Mouse (Mus musculus) splenic B cell, adult 2 months (primary cell): ENCODE measurements at regions not wholly inside any gene's neighbourhood (a gene's known extent, or its start where the extent isn't known, plus 50 kb on each side); places are given as distances from the start of the nearest gene placed in this dataset.

Experiments
- DNase-seq: peaks from one replicate; pipeline ENCODE4 v3.0.0-alpha.2; 2011; ENCODE audit warnings: low read depth, low spot score
- H3K27me3 ChIP-seq: 2 replicates; pipeline ENCODE4 v1.6.1; 2012; ENCODE audit warnings: mild to moderate bottlenecking, low read length, moderate library complexity, mixed read lengths; ENCODE audit not compliant: control insufficient read depth, poor library complexity, insufficient read depth, severe bottlenecking
- H3K36me3 ChIP-seq: 2 replicates; pipeline ENCODE4 v1.6.1; 2012; ENCODE audit warnings: mild to moderate bottlenecking, low read length, moderate library complexity, mixed read lengths; ENCODE audit not compliant: control insufficient read depth, poor library complexity, insufficient read depth, severe bottlenecking

DNA sequence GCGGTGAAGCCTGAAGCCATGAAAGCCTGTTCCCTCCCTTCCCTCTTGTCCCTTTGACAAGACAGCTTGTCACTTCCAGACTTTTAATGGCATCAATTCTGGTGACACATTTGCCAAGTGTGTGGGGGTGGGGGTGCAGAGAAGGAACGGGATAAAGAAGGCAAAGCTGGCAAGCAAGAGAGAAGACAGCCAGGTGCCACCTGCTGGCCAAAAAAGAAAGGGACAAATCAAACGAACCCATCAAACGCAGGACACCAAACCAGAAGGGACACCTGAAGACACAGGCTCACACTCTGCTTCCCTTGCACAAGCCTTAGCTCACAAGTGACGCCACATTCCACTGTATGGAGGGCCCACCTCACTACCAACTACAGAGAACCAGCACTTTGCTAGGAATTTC, 197.0 kb upstream of the Klf14 start:
- Histone ChIP-seq H3K36me3 (peaks cover 9% of the 10 kb centered on the region), H3K27me3 (no peaks in the 10 kb centered on the region)
- DNase-seq = peak; percentile 54

DNA sequence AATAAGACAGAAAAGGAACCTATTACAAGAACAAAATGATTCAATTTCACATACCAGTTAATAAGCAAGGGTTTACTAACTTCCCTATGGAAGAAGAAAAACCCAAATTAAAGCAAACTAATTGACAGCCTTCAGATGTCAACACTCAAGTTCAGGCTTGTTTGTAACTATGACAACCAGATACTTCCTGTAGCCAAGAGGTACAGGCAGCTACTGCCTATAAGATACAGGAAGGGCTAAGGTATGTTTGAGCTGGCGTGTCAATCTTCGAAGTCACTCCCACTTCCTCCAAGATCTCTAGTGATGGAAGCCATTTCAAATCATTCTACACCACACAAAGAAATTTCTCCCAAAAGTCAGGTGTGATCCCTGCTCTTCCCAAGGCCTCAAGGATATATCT, 198.1 kb upstream of the Klf14 start:
- Histone ChIP-seq H3K36me3 (peaks cover 10% of the 10 kb centered on the region), H3K27me3 (no peaks in the 10 kb centered on the region)
- DNase-seq = peak; percentile 61

DNA sequence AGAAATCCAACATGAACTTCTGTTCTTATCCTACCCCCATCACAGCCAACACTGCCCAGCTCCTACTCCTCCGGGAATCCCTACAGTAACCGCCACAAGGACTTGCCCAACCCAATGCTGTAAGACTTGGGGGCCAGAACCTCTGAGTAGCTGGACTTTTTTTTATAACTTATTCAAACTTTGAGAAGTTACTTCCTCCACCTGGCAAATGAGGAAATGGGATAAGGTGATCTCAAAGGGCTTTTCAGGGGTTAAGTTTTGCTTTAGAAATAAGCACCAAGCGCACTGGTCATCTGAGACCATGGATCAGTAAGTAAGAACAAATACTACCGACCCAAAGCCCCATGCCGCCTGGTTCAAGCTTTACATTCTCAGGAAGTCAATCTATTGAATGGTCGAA, 198.6 kb upstream of the Klf14 start:
- Histone ChIP-seq H3K27me3 (no peaks in the 10 kb centered on the region), H3K36me3 (peaks cover 9% of the 10 kb centered on the region)
- DNase-seq = no peak

DNA sequence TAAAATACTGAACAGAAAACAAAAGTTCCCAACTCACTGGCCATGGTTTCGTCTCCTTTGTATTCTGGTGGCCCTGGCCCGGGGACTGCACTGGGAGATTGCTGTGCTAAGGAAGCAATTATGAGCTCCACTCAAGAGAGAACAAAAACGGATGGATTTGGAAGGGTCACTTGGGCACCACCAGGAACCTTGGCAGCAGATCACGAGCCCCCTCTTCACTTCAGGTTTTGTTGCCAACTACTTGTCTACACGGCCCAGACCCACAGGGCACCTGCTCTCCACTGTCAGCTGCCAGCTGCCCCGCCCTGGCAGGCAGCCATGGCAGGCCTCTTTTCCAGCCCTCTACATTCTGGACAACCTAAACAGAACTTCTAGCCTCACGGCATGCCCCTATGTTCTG, 199.8 kb upstream of the Klf14 start:
- DNase-seq = no peak
- no peaks in the 10 kb centered on the region for H3K27me3 ChIP-seq
- peaks cover 6% of the 10 kb centered on the region; the same call in 1 of the 2 replicates for H3K36me3 ChIP-seq

DNA sequence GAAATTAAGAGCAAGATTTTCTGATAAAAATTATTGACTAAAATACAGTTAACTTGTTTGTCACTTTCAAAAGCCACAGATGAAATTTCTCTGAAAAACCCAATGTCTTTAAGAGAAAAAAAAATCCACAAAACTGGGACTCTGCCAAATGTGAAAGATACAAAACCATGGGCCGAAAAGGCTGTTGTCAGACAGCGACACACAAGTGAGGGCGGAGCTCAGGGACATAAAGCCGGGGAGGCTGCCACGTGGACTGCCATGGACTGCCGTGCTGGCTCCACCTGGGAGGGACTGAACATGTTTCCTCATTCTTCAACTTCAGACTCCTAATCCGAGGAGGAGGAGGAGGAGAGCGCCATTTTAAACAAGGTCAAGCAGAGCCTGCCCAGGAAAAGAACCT, 200.4 kb upstream of the Klf14 start:
- Histone ChIP-seq H3K27me3 (no peaks in the 10 kb centered on the region), H3K36me3 (peaks cover 8% of the 10 kb centered on the region)
- no peak for DNase-seq

DNA sequence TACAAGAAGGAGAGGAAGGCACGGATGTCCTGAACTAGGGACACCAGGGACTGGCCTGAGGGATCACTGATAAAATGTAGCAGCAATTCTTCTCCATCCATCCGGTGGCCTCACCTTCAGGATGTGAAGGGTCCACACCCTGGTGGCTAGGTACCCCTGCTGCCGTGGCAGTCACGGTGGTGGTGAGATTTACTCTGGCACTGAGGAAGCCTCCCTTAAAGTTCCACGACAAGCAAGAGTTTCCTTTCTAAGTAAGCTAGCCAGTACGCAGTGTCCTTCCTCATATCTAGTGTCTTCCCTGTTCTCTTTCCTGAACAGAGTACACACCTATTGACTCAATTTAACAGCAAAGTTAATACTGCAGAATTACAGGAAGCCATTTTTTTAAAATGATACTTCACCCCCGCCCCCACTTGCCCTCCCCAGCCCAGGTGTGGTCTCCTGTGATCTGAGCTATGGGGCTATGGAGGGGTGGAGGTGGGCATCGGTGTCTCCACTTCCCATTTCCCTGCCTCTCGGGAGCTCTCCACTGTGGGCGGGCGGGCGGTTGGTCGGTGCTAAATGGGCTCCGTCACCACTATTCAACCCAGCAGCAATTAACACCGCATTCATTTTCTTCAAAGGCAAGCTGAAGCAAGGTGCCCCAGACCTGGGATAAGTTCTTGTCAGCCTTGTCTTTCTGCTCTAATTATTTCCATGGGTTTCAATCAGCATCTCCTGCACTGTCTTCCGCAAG, 201.2 kb upstream of the Klf14 start:
- H3K27me3 ChIP-seq = no peaks in the 10 kb centered on the region
- no peak for DNase-seq
- H3K36me3 ChIP-seq = peaks cover 9% of the 10 kb centered on the region

DNA sequence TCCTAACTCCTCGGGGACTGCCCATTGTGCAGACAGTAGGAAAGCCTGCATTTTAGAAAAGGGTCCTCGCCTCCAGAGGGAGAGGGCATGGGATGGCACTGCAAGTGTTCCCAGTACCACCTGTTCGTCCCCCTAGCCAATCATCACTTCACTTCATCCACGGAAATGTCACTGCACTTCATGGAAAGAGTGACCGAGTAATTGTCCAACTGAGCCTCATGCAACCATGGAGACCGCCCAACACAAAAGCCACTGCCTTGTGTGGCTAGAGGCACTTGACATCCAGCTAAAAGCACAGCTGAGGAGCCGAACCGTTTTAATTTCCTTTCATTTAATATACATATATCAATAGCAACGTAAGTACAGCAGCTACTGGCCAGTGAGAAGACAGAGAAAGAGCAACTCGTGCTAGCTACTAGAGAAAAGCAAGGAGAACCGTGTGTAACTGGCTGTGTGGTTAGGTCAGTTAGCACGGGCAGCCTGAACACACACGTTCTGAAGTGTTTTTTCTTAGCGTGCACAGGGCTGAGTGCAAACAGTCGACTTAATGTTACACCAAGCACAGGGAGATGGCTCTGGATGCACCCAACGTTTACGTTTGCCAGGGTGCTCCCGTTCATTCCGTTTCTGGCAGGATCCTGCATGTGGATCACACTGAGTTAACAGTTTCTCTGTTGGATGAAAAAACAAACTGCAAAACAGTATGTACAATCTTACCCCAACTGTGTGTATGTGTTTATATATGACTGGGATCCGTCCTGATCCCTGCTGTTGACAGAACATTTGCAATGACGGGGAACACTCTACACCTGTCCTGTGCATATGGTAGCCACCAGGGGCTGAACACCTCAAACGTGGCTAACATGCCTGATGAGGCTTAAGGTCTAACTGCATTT, 202.8 kb upstream of the Klf14 start:
- Histone ChIP-seq H3K36me3 (peaks cover 7% of the 10 kb centered on the region), H3K27me3 (no peaks in the 10 kb centered on the region)
- DNase-seq = no peak

DNA sequence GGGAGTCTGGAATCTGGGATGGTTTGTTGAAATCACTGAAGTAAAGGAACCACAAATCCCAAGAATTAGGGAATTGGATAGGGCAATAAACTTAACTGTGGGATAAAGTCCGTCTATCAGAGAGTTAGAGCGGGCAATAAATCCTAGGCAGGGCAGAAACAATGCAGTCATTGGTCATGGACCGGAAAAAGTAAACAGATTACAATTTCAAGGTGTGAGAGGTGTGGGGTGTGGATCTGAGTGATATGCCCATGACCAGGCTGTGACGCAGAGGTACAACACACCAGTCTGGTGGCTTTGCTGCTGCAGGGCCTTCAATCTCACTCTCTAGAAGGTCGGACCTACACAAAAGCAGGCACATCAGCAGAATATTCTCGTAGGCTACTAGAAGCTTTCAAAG, 206.1 kb upstream of the Klf14 start:
- H3K36me3 ChIP-seq = peaks cover 6% of the 10 kb centered on the region
- no peak for DNase-seq
- no peaks in the 10 kb centered on the region for H3K27me3 ChIP-seq

DNA sequence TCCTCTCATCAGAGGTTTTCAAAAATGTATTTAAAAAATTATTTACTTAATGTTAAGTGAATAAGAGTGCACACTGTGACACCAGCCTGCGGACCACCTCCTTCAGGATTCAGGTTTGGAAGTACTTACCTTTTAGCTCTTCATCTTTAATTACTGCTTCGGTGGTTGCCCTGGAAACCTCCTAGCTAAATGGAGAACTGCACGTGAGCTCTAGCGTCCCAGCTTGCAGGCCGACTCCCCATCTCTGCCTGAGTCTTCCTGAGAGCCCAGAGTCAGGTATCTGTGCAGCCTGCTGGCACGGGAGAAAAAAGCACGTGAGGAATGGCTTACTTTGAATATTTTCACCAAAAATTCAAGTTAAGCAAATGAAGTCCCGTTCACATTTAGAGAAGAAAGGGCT, 207.5 kb upstream of the Klf14 start:
- H3K27me3 ChIP-seq = no peaks in the 10 kb centered on the region
- no peak for DNase-seq
- peaks cover 9% of the 10 kb centered on the region for H3K36me3 ChIP-seq

DNA sequence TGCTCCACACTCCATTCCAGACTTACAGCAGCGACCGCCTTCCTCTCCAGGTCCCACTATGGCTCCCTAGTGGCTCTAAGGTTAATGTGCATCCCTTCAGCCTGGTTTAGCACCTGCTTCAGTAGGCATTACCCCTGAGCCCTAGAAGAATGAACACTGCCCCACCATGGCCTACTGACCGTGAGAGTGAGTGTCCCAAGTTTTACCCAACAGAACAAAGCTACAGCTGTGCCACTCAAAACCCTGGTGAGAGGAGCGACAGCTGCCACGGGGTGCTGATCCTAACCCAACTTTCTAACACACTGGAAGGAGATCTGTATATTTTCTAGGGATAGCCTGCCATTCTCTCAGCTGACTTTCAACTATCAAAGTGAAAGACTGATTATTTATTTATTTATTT, 208.9 kb upstream of the Klf14 start:
- peaks cover 10% of the 10 kb centered on the region for H3K36me3 ChIP-seq
- no peak for DNase-seq
- H3K27me3 ChIP-seq = no peaks in the 10 kb centered on the region

DNA sequence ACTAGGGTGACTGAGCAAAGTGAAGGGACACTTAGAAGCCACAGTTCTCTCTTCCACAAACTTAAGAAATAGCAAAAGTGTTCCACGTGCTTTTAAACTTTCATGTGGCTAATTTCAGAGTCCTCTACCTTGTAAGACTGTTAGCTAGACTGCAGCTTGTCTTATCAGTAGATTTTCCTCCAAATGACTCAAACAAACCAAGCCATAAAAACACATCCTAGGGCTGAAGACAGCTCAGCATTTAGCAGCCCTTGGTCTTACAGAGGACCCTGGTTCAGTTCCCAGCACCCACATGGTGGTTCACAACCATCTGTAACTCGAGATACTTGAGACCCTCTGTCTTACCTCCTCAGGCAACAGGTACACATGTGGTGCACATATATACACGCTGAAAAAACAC, 209.9 kb upstream of the Klf14 start:
- Histone ChIP-seq H3K27me3 (no peaks in the 10 kb centered on the region), H3K36me3 (peaks cover 10% of the 10 kb centered on the region)
- no peak for DNase-seq

DNA sequence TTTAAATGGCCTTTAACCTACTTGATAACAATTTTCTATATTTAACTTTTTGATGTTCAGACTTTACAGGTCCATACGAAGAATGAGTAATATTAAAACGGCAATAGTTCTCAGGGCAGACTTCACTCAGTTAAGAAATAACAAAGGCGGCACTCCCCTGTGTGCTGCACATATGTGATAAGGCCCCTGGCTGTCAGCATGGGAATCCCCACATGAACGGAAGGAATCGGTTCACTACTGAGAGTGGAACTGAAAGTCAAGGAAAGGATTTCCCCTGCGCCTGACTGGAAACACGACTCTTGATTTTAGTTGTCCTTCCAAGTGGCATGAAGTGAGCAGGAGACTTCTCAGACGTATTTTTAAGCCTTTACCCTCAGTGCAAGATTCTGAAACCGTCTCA, 210.5 kb upstream of the Klf14 start:
- DNase-seq = peak; percentile 59
- Histone ChIP-seq H3K27me3 (no peaks in the 10 kb centered on the region), H3K36me3 (peaks cover 7% of the 10 kb centered on the region)

DNA sequence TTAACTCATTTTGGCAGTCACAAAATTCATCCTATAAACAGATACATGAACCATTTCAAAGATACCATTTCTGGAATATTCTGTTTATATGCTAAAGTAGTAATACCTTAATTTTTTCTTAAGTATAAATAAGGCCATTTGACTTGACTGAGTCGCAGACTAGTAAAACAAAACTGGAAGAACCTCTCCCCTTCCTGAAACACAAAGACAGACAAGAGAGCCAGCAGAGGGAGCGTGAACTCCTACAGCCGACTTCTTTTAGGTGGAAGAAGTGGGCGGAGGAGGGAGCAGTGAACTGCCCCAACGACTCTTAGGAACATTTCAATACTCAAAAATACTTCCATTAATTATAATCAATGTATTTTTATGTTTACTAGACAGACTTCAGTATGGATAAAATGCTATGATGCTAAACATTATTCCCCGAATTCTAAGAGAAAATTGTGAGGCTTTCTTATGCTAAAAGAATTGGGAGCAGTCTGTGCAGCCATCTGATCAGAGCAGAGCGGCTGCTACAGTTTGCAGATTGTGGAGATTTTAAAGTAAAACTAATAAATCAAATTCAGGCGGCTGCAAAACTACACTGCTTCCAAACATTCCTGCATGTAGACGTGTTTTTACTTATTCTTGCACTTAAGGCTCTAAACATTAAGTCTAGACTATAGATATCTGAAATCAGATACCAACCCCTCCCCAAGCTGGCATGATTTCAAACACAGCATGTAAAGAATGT, 211.2 kb upstream of the Klf14 start:
- no peak for DNase-seq
- Histone ChIP-seq H3K27me3 (no peaks in the 10 kb centered on the region), H3K36me3 (peaks cover 6% of the 10 kb centered on the region)

DNA sequence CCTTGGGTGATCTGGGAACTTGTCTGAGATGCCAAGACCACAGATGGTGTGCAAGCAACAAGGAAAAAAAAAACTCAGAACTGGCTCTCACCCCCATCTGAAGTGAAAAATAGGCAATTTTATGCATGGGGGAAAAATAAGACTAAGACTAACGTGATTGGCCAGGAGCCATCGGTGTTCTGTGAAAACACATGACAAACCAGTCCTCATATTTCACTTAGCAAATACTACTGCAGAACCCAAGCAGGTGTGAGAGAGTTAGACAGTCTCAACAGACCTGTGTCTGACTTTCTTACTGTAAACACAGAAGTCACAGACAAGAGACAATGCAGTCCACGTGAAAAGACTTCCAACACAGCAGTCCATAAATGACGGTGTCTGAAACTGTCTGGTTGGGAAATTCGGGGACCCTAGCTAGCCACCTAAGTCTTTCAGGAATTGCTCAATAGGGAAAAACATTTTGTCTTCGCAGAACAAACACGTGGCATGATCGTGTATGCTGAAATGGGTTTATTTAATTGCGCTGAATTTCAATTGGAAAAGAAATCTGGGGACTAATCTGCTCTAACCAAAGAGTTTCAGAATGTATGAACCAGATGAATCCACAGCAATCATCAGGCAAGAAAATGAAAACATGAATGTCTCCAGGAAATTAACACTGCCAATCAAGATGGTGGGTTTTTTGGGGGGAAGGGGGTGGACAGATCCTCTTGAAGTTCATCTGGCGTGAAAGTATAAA, 213.1 kb upstream of the Klf14 start:
- H3K36me3 ChIP-seq = peaks cover 6% of the 10 kb centered on the region
- no peak for DNase-seq
- H3K27me3 ChIP-seq = no peaks in the 10 kb centered on the region
